Mouse (Mus musculus): ENCODE data around the gene Wdr20rt. TPM values are rescaled to one million over a fixed set of nuclear protein-coding genes. Genes with fewer than 3 reads are reported as not detected.

Gene Wdr20rt
- polyA plus RNA-seq, 1 experiment from 2014 or later: not detected

- 49% methylated on average over 19 of the region's 19 CpGs for WGBS
- Histone ChIP-seq H3K36me3 (no peaks in the 10 kb centered on the region), H3K27ac (no peak overlapping the region), H3K4me2 (peak overlapping the region; percentile 41), H3K9me3 (no peaks in the 10 kb centered on the region; the same call in 1 of the 2 replicates), H3K27me3 (no peaks in the 10 kb centered on the region), H3K9ac (no peak overlapping the region), H3K4me3 (peak overlapping the region; percentile 6; the same call in 1 of the 2 replicates), H3K4me1 (replicated peaks) (peaks cover 6% of the 10 kb centered on the region; the same call in 1 of the 2 replicates)
- ATAC-seq (ENCODE audit: low FRiP score): 0 out of 2 replicates have a peak, but pooled peaks have one; percentile 57
Observed at GRCm38 (mm10) chr12:65258212-65259138, 33.2 kb downstream of the Wdr20rt start.

- no peak overlapping the region for H3K9ac ChIP-seq
- ATAC-seq (ENCODE audit: low FRiP score): peak; percentile 46; the same call in 1 of the 2 replicates
- peak overlapping the region; percentile 41 for H3K4me2 ChIP-seq
- WGBS: 63% methylated on average over 13 of the region's 13 CpGs
- H3K36me3 ChIP-seq: no peaks in the 10 kb centered on the region
- peaks cover 6% of the 10 kb centered on the region; the same call in 1 of the 2 replicates for H3K4me1 ChIP-seq (replicated peaks)
- no peaks in the 10 kb centered on the region; the same call in 1 of the 2 replicates for H3K9me3 ChIP-seq
- H3K27me3 ChIP-seq: no peaks in the 10 kb centered on the region
- no peak overlapping the region for H3K27ac ChIP-seq
- H3K4me3 ChIP-seq: no peak overlapping the region
Observed at GRCm38 (mm10) chr12:65259139-65260111, 34.1 kb downstream of the Wdr20rt start.

GRCm38 (mm10) chr12:65268311-65268984, 43.1 kb downstream of the Wdr20rt start:
- H3K9me3 ChIP-seq: no peaks in the 10 kb centered on the region
- H3K27ac ChIP-seq: no peak overlapping the region
- H3K9ac ChIP-seq: no peak overlapping the region
- H3K4me1 ChIP-seq (replicated peaks): no peaks in the 10 kb centered on the region
- H3K4me2 ChIP-seq: no peak overlapping the region
- H3K27me3 ChIP-seq: no peaks in the 10 kb centered on the region
- no peak for ATAC-seq (ENCODE audit: low FRiP score)
- H3K36me3 ChIP-seq: no peaks in the 10 kb centered on the region
- no peak overlapping the region for H3K4me3 ChIP-seq
- WGBS: 77% methylated on average over 5 of the region's 5 CpGs

- 69% methylated on average over 5 of the region's 5 CpGs for WGBS
- Histone ChIP-seq H3K4me2 (no peak overlapping the region), H3K27me3 (no peaks in the 10 kb centered on the region), H3K9ac (no peak overlapping the region), H3K9me3 (no peaks in the 10 kb centered on the region), H3K27ac (no peak overlapping the region), H3K4me3 (no peak overlapping the region), H3K4me1 (replicated peaks) (no peaks in the 10 kb centered on the region), H3K36me3 (no peaks in the 10 kb centered on the region)
- ATAC-seq (ENCODE audit: low FRiP score): no peak
Observed at GRCm38 (mm10) chr12:65269406-65269805, 44.1 kb downstream of the Wdr20rt start.

GRCm38 (mm10) chr12:65273807-65274206, 48.5 kb downstream of the Wdr20rt start:
- H3K4me3 ChIP-seq: no peak overlapping the region
- no peaks in the 10 kb centered on the region for H3K36me3 ChIP-seq
- no peak overlapping the region for H3K4me2 ChIP-seq
- H3K9me3 ChIP-seq: no peaks in the 10 kb centered on the region
- ATAC-seq (ENCODE audit: low FRiP score): no peak
- H3K27ac ChIP-seq: no peak overlapping the region
- H3K9ac ChIP-seq: no peak overlapping the region
- WGBS: 75% methylated on average over 4 of the region's 4 CpGs
- H3K4me1 ChIP-seq (replicated peaks): no peaks in the 10 kb centered on the region
- H3K27me3 ChIP-seq: no peaks in the 10 kb centered on the region

Other genes with a start within 250 kb of the Wdr20rt start
- 51.1 and 52.7 TPM in 2 replicates for gene Prpf39, start 189.2 kb upstream of the Wdr20rt start, polyA plus RNA-seq (2015; fragmentation: Nextera tagmentation; extraction: Ambion mirVana)
- 506 and 524 TPM in 2 replicates for gene Fkbp3, start 151.5 kb upstream of the Wdr20rt start, polyA plus RNA-seq (2015; fragmentation: Nextera tagmentation; extraction: Ambion mirVana)
- 8.4 and 9.9 TPM in 2 replicates for gene Fancm, start 149.9 kb upstream of the Wdr20rt start, polyA plus RNA-seq (2015; fragmentation: Nextera tagmentation; extraction: Ambion mirVana)
- gene Mis18bp1, start 52.9 kb upstream of the Wdr20rt start, polyA plus RNA-seq (2015; fragmentation: Nextera tagmentation; extraction: Ambion mirVana): 16.1 and 16.6 TPM in 2 replicates

Measured in hindbrain, embryonic 13.5 days (tissue).